7 mouse cellular contexts compared by ENCODE assay signal in genomic region chr2:84479036-84479435, GRCm38 (mm10). TPM values are rescaled to one million over a fixed set of nuclear protein-coding genes. Genes with fewer than 3 reads are reported as not detected.
DNase-seq lines count a peak whose midpoint lies in the region; ATAC-seq and TF ChIP-seq lines count a peak whose summit lies in the region.

No protein-coding gene starts in this region.

- no peak for TF ChIP-seq EP300 in liver, postnatal 0 days (IDR thresholded peaks at IDR 0.05; ENCODE audit: low read depth)

- H3K9ac ChIP-seq in liver, adult 2 months (ENCODE audit: low read depth, low read length): 0 out of 2 replicates have a peak overlapping the region, but pooled peaks have one; percentile 39
- H3K9ac ChIP-seq in liver, postnatal 0 days (replicated peaks): 0 out of 2 replicates have a peak overlapping the region, but pooled peaks have one; percentile 36
- H3K9ac ChIP-seq in stomach, embryonic 16.5 days (ENCODE audit: low read length): no peak overlapping the region; the same call in 1 of the 2 replicates

- DNase-seq in liver, adult 2 months (ENCODE audit: extremely low read depth, low read depth, low spot score): peak; percentile 62
- no peak for DNase-seq in liver
- DNase-seq in NIH3T3 (ENCODE audit: low read depth): peak; percentile 87
- peak; percentile 28 for DNase-seq in cerebellum, adult 9-10 months
- peak; percentile 72 to 85 for DNase-seq in heart, postnatal 10 days
- peak; percentile 39 for DNase-seq in liver, postnatal 0 days

- WGBS in liver, adult 2 months: 5% methylated on average over 3 of the region's 3 CpGs
- 7% methylated on average over 3 of the region's 3 CpGs for WGBS in liver, postnatal 0 days (ENCODE audit: insufficient replicate concordance)
- 12% methylated on average over 3 of the region's 3 CpGs for WGBS in stomach, embryonic 16.5 days

- no peak for TF ChIP-seq POLR2A in liver, adult 2 months (IDR thresholded peaks at IDR 0.05; ENCODE audit: extremely low read depth, insufficient read depth, low read length)

- peak overlapping the region; percentile 62 for H3K4me2 ChIP-seq in liver, postnatal 0 days (ENCODE audit: low read depth, low read length)
- H3K4me2 ChIP-seq in stomach, embryonic 16.5 days (ENCODE audit: low read depth, low read length): peak overlapping the region; percentile 37; the same call in 1 of the 2 replicates

- H3K4me3 ChIP-seq in liver, adult 2 months (ENCODE audit: insufficient read depth, low read depth, low read length): 0 out of 2 replicates have a peak overlapping the region, but pooled peaks have one; percentile 27
- H3K4me3 ChIP-seq in liver, postnatal 0 days (ENCODE audit: low read depth, low read length): 0 out of 2 replicates have a peak overlapping the region, but pooled peaks have one; percentile 19
- no peak overlapping the region for H3K4me3 ChIP-seq in stomach, embryonic 16.5 days (replicated peaks; ENCODE audit: low read length)

- intact Hi-C loops in heart, postnatal 10 days (cut with DNase I): loop anchor here (1.0 to 5.0 kb wide), 2 partner anchors 24 to 238 kb away; partner anchors contain the start of gene Zdhhc5

- no peaks in the 10 kb centered on the region for H3K79me2 ChIP-seq in liver, adult 2 months (ENCODE audit: control insufficient read depth, insufficient read depth, low read length)

- H3K27me3 ChIP-seq in liver, adult 2 months (ENCODE audit: control insufficient read depth, insufficient read depth, low read length): no peaks in the 10 kb centered on the region
- no peaks in the 10 kb centered on the region for H3K27me3 ChIP-seq in liver, postnatal 0 days (ENCODE audit: insufficient read depth, low read length)
- no peaks in the 10 kb centered on the region for H3K27me3 ChIP-seq in stomach, embryonic 16.5 days (ENCODE audit: control insufficient read depth, insufficient read depth, low read length)

- no peak overlapping the region for H3K27ac ChIP-seq in liver, adult 2 months (replicated peaks; ENCODE audit: insufficient read depth, low read depth, low read length)
- H3K27ac ChIP-seq in liver, postnatal 0 days (ENCODE audit: low read depth): no peak overlapping the region
- no peak overlapping the region for H3K27ac ChIP-seq in stomach, embryonic 16.5 days (ENCODE audit: low read length)

- H3K4me1 ChIP-seq in liver, adult 2 months (ENCODE audit: control insufficient read depth, insufficient read depth, low read length): peaks cover 2% of the 10 kb centered on the region; the same call in 1 of the 2 replicates
- H3K4me1 ChIP-seq in liver, postnatal 0 days (ENCODE audit: insufficient read depth): no peaks in the 10 kb centered on the region
- no peaks in the 10 kb centered on the region for H3K4me1 ChIP-seq in stomach, embryonic 16.5 days (ENCODE audit: control insufficient read depth, insufficient read depth, low read length)

- ATAC-seq in liver, postnatal 0 days: no peak
- no peak for ATAC-seq in stomach, embryonic 16.5 days (ENCODE audit: insufficient read depth, low FRiP score)

- no peaks in the 10 kb centered on the region for H3K9me3 ChIP-seq in liver, postnatal 0 days (ENCODE audit: low read length)
- H3K9me3 ChIP-seq in stomach, embryonic 16.5 days (replicated peaks; ENCODE audit: control insufficient read depth, low read length): no peaks in the 10 kb centered on the region

- H3K36me3 ChIP-seq in liver, adult 2 months (ENCODE audit: control insufficient read depth, insufficient read depth, low read length): no peaks in the 10 kb centered on the region
- no peaks in the 10 kb centered on the region for H3K36me3 ChIP-seq in liver, postnatal 0 days (replicated peaks; ENCODE audit: insufficient read depth, low read length)
- no peaks in the 10 kb centered on the region for H3K36me3 ChIP-seq in stomach, embryonic 16.5 days (ENCODE audit: control insufficient read depth, insufficient read depth, low read length)

- peak; percentile 33; the same call in 1 of the 2 replicates for TF ChIP-seq CTCF in liver, adult 2 months (IDR thresholded peaks at IDR 0.05; ENCODE audit: low read depth, low read length)
- peak; percentile 77 for TF ChIP-seq CTCF in liver, postnatal 0 days (IDR thresholded peaks at IDR 0.05; ENCODE audit: low read depth)

RNA-seq across cellular contexts. Expression of gene Tfpi, which starts 2.5 kb away (rescaled TPM):
- 6.6 and 9.6 TPM in 2 replicates for total RNA-seq in liver, adult 2 months (2014; rRNA removed)
- polyA plus RNA-seq in liver, adult 2 months (2012; rRNA removed): 0.91 and 1.2 TPM in 2 replicates
- 10 to 100 TPM; 62.3 to 67.1 TPM for total RNA-seq in heart, postnatal 10 days (2021)
- polyA plus RNA-seq in liver, postnatal 0 days (2015; fragmentation: Nextera tagmentation; extraction: Ambion mirVana): 12.2 and 15.2 TPM in 2 replicates
- polyA plus RNA-seq in stomach, embryonic 16.5 days (2015; fragmentation: Nextera tagmentation; extraction: Ambion mirVana): 41.2 and 46.3 TPM in 2 replicates

RNA-seq across cellular contexts. Expression of gene Calcrl, which starts 53.8 kb away (rescaled TPM):
- total RNA-seq in liver, adult 2 months (2014; rRNA removed): 28.5 and 31.3 TPM in 2 replicates
- polyA plus RNA-seq in liver, adult 2 months (2012; rRNA removed): 3.7 and 7.5 TPM in 2 replicates
- total RNA-seq in heart, postnatal 10 days (2021): 10 to 100 TPM; 47.6 to 54.8 TPM
- 9.4 and 12.8 TPM in 2 replicates for polyA plus RNA-seq in liver, postnatal 0 days (2015; fragmentation: Nextera tagmentation; extraction: Ambion mirVana)
- 45.9 and 47.0 TPM in 2 replicates for polyA plus RNA-seq in stomach, embryonic 16.5 days (2015; fragmentation: Nextera tagmentation; extraction: Ambion mirVana)
